In the genomic region with DNA sequence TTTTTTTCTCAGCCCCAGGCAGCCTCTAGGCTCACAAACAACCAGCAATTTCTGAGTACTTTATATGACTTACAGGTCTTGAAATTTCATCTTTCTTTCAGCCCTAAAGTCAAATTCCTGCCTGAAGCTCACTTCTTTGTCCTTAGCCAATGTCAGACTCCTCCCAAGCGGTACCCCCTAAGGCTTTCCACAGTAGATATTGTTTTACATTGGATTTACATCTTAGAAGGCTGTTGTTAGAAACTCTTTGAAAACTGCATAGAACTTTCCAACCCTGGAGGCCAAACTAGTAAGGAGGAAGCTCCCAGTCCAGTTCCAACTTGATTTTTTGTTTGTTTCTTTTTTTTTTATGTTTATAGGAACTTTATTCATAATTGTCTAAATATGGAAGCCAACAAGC, we compare ENCODE assay signal across 18 mouse cellular contexts.
"Had no signal": no experiment of that assay in that cellular context is flagged by ENCODE, and none has a peak within 500 bp of the region (broad histone marks: within the 10 kb centered on the region; RNA-seq: fewer than 3 reads in every experiment).

No protein-coding gene starts in this region.

- ATAC-seq: liver, postnatal 0 days; lung, postnatal 0 days; midbrain, embryonic 13.5 days; midbrain, embryonic 15.5 days had no signal

- H3K27ac ChIP-seq: lung, embryonic 15.5 days; macrophage; midbrain, embryonic 13.5 days; midbrain, embryonic 15.5 days; neural tube, embryonic 12.5 days; stomach, embryonic 15.5 days; stomach, postnatal 0 days had no signal

- H3K36me3 ChIP-seq: lung, embryonic 15.5 days; midbrain, embryonic 13.5 days; midbrain, embryonic 15.5 days; neural tube, embryonic 12.5 days; stomach, embryonic 15.5 days had no signal

- H3K9ac ChIP-seq: liver, postnatal 0 days; lung, embryonic 15.5 days; midbrain, embryonic 13.5 days; midbrain, embryonic 15.5 days; neural tube, embryonic 12.5 days; stomach, embryonic 15.5 days had no signal

- H3K4me2 ChIP-seq: lung, embryonic 15.5 days; midbrain, embryonic 11.5 days; midbrain, embryonic 13.5 days; midbrain, embryonic 15.5 days; neural tube, embryonic 12.5 days; stomach, embryonic 15.5 days had no signal

- H3K4me3 ChIP-seq: lung, embryonic 15.5 days; megakaryocyte, embryonic 14.5 days; midbrain, embryonic 13.5 days; midbrain, embryonic 15.5 days; neural tube, embryonic 12.5 days; stomach, embryonic 15.5 days had no signal

- H3K4me1 ChIP-seq: stomach, embryonic 15.5 days had no signal

- H3K9me3 ChIP-seq: lung, embryonic 15.5 days; midbrain, embryonic 13.5 days; midbrain, embryonic 15.5 days; stomach, embryonic 15.5 days had no signal

- DNase-seq: liver, postnatal 0 days; lung, adult 2 months; lung, postnatal 14 days; lung, postnatal 36 days; right cerebral cortex, postnatal 14 days; thymus, adult 2 months; thymus, postnatal 25 days; thymus, postnatal 4 days had no signal

- H3K27me3 ChIP-seq: lung, embryonic 15.5 days; megakaryocyte, embryonic 14.5 days; midbrain, embryonic 13.5 days; midbrain, embryonic 15.5 days; neural tube, embryonic 12.5 days; stomach, embryonic 15.5 days had no signal
